Mouse (Mus musculus) olfactory bulb, adult 2 months (tissue): ENCODE measurements around the gene Bcl7a. TPM values are rescaled to one million over a fixed set of nuclear protein-coding genes. Genes with fewer than 3 reads are reported as not detected.
A peak's percentile ranks its signal among the peaks of the same experiment; 100 is the strongest.

Experiments
- H3K27ac ChIP-seq: fragments of 200-500 bp; 2 replicates; pipeline ENCODE4 v1.5.1; 2012; ENCODE audit warnings: low read depth, low read length; ENCODE audit not compliant: insufficient read depth
- H3K4me1 ChIP-seq: fragments of 200-500 bp; 2 replicates; pipeline ENCODE4 v1.6.1; 2012; ENCODE audit warnings: low read length; ENCODE audit not compliant: control insufficient read depth, insufficient read depth
- H3K4me3 ChIP-seq: fragments of 200-500 bp; 2 replicates; pipeline ENCODE4 v1.5.1; 2012; ENCODE audit warnings: mild to moderate bottlenecking, low read depth, low read length, moderate library complexity; ENCODE audit not compliant: insufficient read depth
- CTCF ChIP-seq: fragments of 200-500 bp; IDR thresholded peaks from 2 replicates; pipeline ENCODE4 v1.5.1; 2012; ENCODE audit warnings: low read depth, mild to moderate bottlenecking, low read length, moderate library complexity; ENCODE audit not compliant: insufficient read depth
- POLR2A ChIP-seq: fragments of 200-500 bp; IDR thresholded peaks from 2 replicates; pipeline ENCODE4 v1.6.1; 2012; ENCODE audit warnings: mild to moderate bottlenecking, low read depth, low read length, moderate library complexity; ENCODE audit not compliant: insufficient read depth
- WGBS: fragments of 180-500 bp; shearing (Covaris S2); methylation state at CpG from one replicate; pipeline ENCODE4 v1.1.7; 2018; 5-methylcytosine and 5-hydroxymethylcytosine counted together
- polyA plus RNA-seq: library from polyadenylated mRNA; stranded (reverse); fragments of >200 nt; gene quantifications from 2 replicates; pipeline ENCODE4 v1.2.4, GENCODE M21; 2012; ENCODE audit warnings: low replicate concordance; ENCODE audit not compliant: missing spikeins, insufficient read depth, insufficient read length

The Bcl7a gene
- polyA plus RNA-seq, 1 experiment = not detected

- no peak for TF ChIP-seq CTCF
- no peak overlapping the region for H3K27ac ChIP-seq
- no peaks in the 10 kb centered on the region for H3K4me1 ChIP-seq
- WGBS = 89% methylated on average over 8 of the region's 8 CpGs
- no peak overlapping the region for H3K4me3 ChIP-seq
These were observed 39.1 kb downstream of the Bcl7a start for GRCm38 (mm10) chr5:123382686-123383085.

- TF ChIP-seq POLR2A (no peak), CTCF (no peak)
- WGBS = 51% methylated on average over 3 of the region's 3 CpGs
- H3K4me1 ChIP-seq = no peaks in the 10 kb centered on the region
- no peak overlapping the region for H3K4me3 ChIP-seq
- no peak overlapping the region for H3K27ac ChIP-seq
These were observed 44.8 kb downstream of the Bcl7a start for GRCm38 (mm10) chr5:123388452-123388851.

GRCm38 (mm10) chr5:123390536-123391441 lies 47.2 kb downstream of the Bcl7a start:
- 5% methylated on average over 17 of the region's 17 CpGs for WGBS
- peaks cover 4% of the 10 kb centered on the region; the same call in 1 of the 2 replicates for H3K4me1 ChIP-seq
- peak overlapping the region; percentile 55 for H3K4me3 ChIP-seq
- no peak overlapping the region for H3K27ac ChIP-seq
- no peak for TF ChIP-seq CTCF
- no peak for TF ChIP-seq POLR2A

GRCm38 (mm10) chr5:123391442-123391809 lies 47.8 kb downstream of the Bcl7a start:
- TF ChIP-seq POLR2A = no peak
- no peak for TF ChIP-seq CTCF
- peak overlapping the region; percentile 55 for H3K4me3 ChIP-seq
- WGBS = 5% methylated on average over 5 of the region's 5 CpGs
- H3K27ac ChIP-seq = no peak overlapping the region
- H3K4me1 ChIP-seq = peaks cover 7% of the 10 kb centered on the region; the same call in 1 of the 2 replicates

GRCm38 (mm10) chr5:123393786-123394302 lies 50.2 kb downstream of the Bcl7a start:
- peaks cover 14% of the 10 kb centered on the region for H3K4me1 ChIP-seq
- WGBS = 11% methylated on average over 5 of the region's 5 CpGs
- H3K27ac ChIP-seq = no peak overlapping the region
- H3K4me3 ChIP-seq = peak overlapping the region; percentile 90
- TF ChIP-seq POLR2A (no peak), CTCF (no peak)

- Histone ChIP-seq H3K4me3 (peak within 1 kb of the TSS; percentile 90), H3K27ac (peak within 1 kb of the TSS; percentile 60; the same call in 1 of the 2 replicates), H3K4me1 (peaks cover 14% of the 10 kb centered on the region)
- TF ChIP-seq CTCF = no peak
- TF ChIP-seq POLR2A = peak; percentile 95
- WGBS = under 1% methylated on average over 50 of the region's 50 CpGs
These were observed 50.8 kb downstream of the Bcl7a start, which contains the start of gene Mlxip for GRCm38 (mm10) chr5:123394303-123394956. Gene Mlxip, plus strand, starts transcription at chr5:123394798.

GRCm38 (mm10) chr5:123394957-123395881 lies 51.6 kb downstream of the Bcl7a start:
- Histone ChIP-seq H3K27ac (peak overlapping the region; percentile 60; the same call in 1 of the 2 replicates), H3K4me1 (peaks cover 14% of the 10 kb centered on the region), H3K4me3 (peak overlapping the region; percentile 90)
- TF ChIP-seq CTCF = no peak
- no peak for TF ChIP-seq POLR2A
- under 1% methylated on average over 65 of the region's 65 CpGs for WGBS

- H3K4me1 ChIP-seq = peaks cover 14% of the 10 kb centered on the region
- no peak overlapping the region for H3K27ac ChIP-seq
- WGBS = 26% methylated on average over 8 of the region's 8 CpGs
- no peak for TF ChIP-seq CTCF
- TF ChIP-seq POLR2A = no peak
- peak overlapping the region; percentile 19; the same call in 1 of the 2 replicates for H3K4me3 ChIP-seq
These were observed 53.3 kb downstream of the Bcl7a start for GRCm38 (mm10) chr5:123396901-123397464.
